Comparison of ENCODE assay signal across 14 mouse cellular contexts in genomic region chr17:50761082-50761481, GRCm38 (mm10).
A peak's percentile ranks its signal among the peaks of the same experiment; 100 is the strongest.
DNase-seq lines count a peak whose midpoint lies in the region; ATAC-seq lines count a peak whose summit lies in the region.
"Had no signal": no experiment of that assay in that cellular context is flagged by ENCODE, and none has a peak within 500 bp of the region (broad histone marks: within the 10 kb centered on the region; RNA-seq: fewer than 3 reads in every experiment).

No protein-coding gene starts in this region.

- H3K4me2 ChIP-seq in lung, embryonic 16.5 days (ENCODE audit: low read depth, low read length): no peak overlapping the region
- peak overlapping the region; percentile 14; the same call in 1 of the 2 replicates for H3K4me2 ChIP-seq in heart, embryonic 16.5 days (ENCODE audit: low read depth, low read length)
- H3K4me2 ChIP-seq: embryonic facial prominence, embryonic 15.5 days; hindbrain, embryonic 14.5 days had no signal

- H3K27ac ChIP-seq in lung, embryonic 16.5 days (ENCODE audit: low read length): no peak overlapping the region
- peak overlapping the region; percentile 76 for H3K27ac ChIP-seq in heart, embryonic 16.5 days (ENCODE audit: low read length)
- H3K27ac ChIP-seq: embryonic facial prominence, embryonic 15.5 days; gastrocnemius, adult 2 months; hindbrain, embryonic 14.5 days had no signal

- intact Hi-C loops in heart, postnatal 36 days (cut with DNase I): no loop called here

- peak; percentile 44 to 52 for DNase-seq in heart, adult 18-20 months
- DNase-seq in heart, postnatal 36 days: no peak
- no peak for DNase-seq in lung, postnatal 14 days
- DNase-seq in R1 (ENCODE audit: low read depth, low spot score): peak; percentile 23
- no peak for DNase-seq in embryo, embryonic 10.5 days (ENCODE audit: low spot score)
- DNase-seq in adrenal gland, adult 8-10 months: no peak
- DNase-seq: cerebellum, postnatal 25 days; gastrocnemius, adult 2 months; kidney, adult 9 months; thymus, postnatal 14 days had no signal

- no peaks in the 10 kb centered on the region for H3K27me3 ChIP-seq in lung, embryonic 16.5 days (ENCODE audit: control insufficient read depth, insufficient read depth, low read depth, low read length)
- no peaks in the 10 kb centered on the region for H3K27me3 ChIP-seq in heart, embryonic 16.5 days (ENCODE audit: control insufficient read depth, insufficient read depth, low read length)
- H3K27me3 ChIP-seq: embryonic facial prominence, embryonic 15.5 days had no signal

- no peak overlapping the region for H3K4me3 ChIP-seq in lung, embryonic 16.5 days (ENCODE audit: low read length)
- no peak overlapping the region for H3K4me3 ChIP-seq in heart, embryonic 16.5 days (ENCODE audit: low read length)
- H3K4me3 ChIP-seq: embryonic facial prominence, embryonic 15.5 days; gastrocnemius, adult 2 months had no signal

- 0 out of 2 replicates have a peak, but pooled peaks have one; percentile 20 for ATAC-seq in lung, embryonic 16.5 days (ENCODE audit: low read depth)
- peak; percentile 66; the same call in 1 of the 2 replicates for ATAC-seq in heart, embryonic 16.5 days (replicated peaks; ENCODE audit: extremely low read depth, insufficient read depth, low FRiP score)

- H3K9me3 ChIP-seq in lung, embryonic 16.5 days (ENCODE audit: control insufficient read depth, low read length): no peaks in the 10 kb centered on the region
- no peaks in the 10 kb centered on the region for H3K9me3 ChIP-seq in heart, embryonic 16.5 days (replicated peaks; ENCODE audit: control insufficient read depth, low read length)
- H3K9me3 ChIP-seq: embryonic facial prominence, embryonic 15.5 days had no signal

- no peaks in the 10 kb centered on the region for H3K36me3 ChIP-seq in lung, embryonic 16.5 days (ENCODE audit: control insufficient read depth, insufficient read depth, low read length)
- 0 out of 2 replicates have a peak, but pooled peaks cover 1% of the 10 kb centered on the region for H3K36me3 ChIP-seq in heart, embryonic 16.5 days (ENCODE audit: control insufficient read depth, insufficient read depth)
- H3K36me3 ChIP-seq: embryonic facial prominence, embryonic 15.5 days had no signal

- H3K4me1 ChIP-seq in lung, embryonic 16.5 days (replicated peaks; ENCODE audit: control insufficient read depth, insufficient read depth, low read length): no peaks in the 10 kb centered on the region
- H3K4me1 ChIP-seq in heart, embryonic 16.5 days (ENCODE audit: control insufficient read depth, insufficient read depth, low read length): peaks cover 17% of the 10 kb centered on the region
- H3K4me1 ChIP-seq: embryonic facial prominence, embryonic 15.5 days had no signal

- no peak overlapping the region for H3K9ac ChIP-seq in lung, embryonic 16.5 days (ENCODE audit: low read length)
- H3K9ac ChIP-seq in heart, embryonic 16.5 days (ENCODE audit: low read length): no peak overlapping the region
- H3K9ac ChIP-seq: embryonic facial prominence, embryonic 15.5 days; hindbrain, embryonic 14.5 days had no signal

- 32% methylated on average over 5 of the region's 5 CpGs for WGBS in lung, embryonic 16.5 days
- 32% methylated on average over 5 of the region's 5 CpGs for WGBS in heart, embryonic 16.5 days

Comparison
In these comparisons a context has a peak if more than half of its experiments do, and no peak if none do; other contexts are left out.
1. DNase-seq: peak in heart, adult 18-20 months (2 of 2) and R1 (single experiment); none in heart, postnatal 36 days (0 of 2), lung, postnatal 14 days (single experiment), embryo, embryonic 10.5 days (single experiment) and adrenal gland, adult 8-10 months (single experiment).